In genomic region chr16:26248939-26249338, GRCm38 (mm10) we compare ENCODE assay signal across 16 mouse cellular contexts.
DNase-seq lines count a peak whose midpoint lies in the region; ATAC-seq and TF ChIP-seq lines count a peak whose summit lies in the region.
"Had no signal": no experiment of that assay in that cellular context is flagged by ENCODE, and none has a peak within 500 bp of the region (broad histone marks: within the 10 kb centered on the region; RNA-seq: fewer than 3 reads in every experiment).

No protein-coding gene starts in this region.

- H3K4me1 ChIP-seq in kidney, adult 2 months (ENCODE audit: control insufficient read depth, insufficient read depth, low read length) = peaks cover 11% of the 10 kb centered on the region; the same call in 1 of the 2 replicates
- H3K4me1 ChIP-seq in lung, embryonic 14.5 days (ENCODE audit: insufficient read depth) = 0 out of 2 replicates have a peak, but pooled peaks cover 2% of the 10 kb centered on the region
- H3K4me1 ChIP-seq: forebrain, embryonic 15.5 days; hindbrain, embryonic 15.5 days had no signal

- in situ Hi-C loops in Patski (cut with MboI; ENCODE audit: low pct_unique_long_range_greater_than_20kb) = loop anchor here (25.0 kb wide), 1 partner anchor 713 kb away; no protein-coding TSS in a partner anchor

- H3K27ac ChIP-seq in kidney, adult 2 months (ENCODE audit: insufficient read depth, low read depth, low read length) = peak overlapping the region; percentile 45
- H3K27ac ChIP-seq in lung, embryonic 14.5 days (ENCODE audit: low read depth) = no peak overlapping the region
- H3K27ac ChIP-seq: forebrain, embryonic 15.5 days; hindbrain, embryonic 15.5 days had no signal

- H3K9ac ChIP-seq in lung, embryonic 14.5 days = no peak overlapping the region
- H3K9ac ChIP-seq: forebrain, embryonic 15.5 days; heart, embryonic 12.5 days; hindbrain, embryonic 15.5 days had no signal

- no peak overlapping the region for H3K4me3 ChIP-seq in kidney, adult 2 months (ENCODE audit: insufficient read depth, low read depth, low read length)
- no peak overlapping the region for H3K4me3 ChIP-seq in lung, embryonic 14.5 days (ENCODE audit: low read depth, low read length)
- H3K4me3 ChIP-seq: forebrain, embryonic 15.5 days; heart, embryonic 12.5 days; hindbrain, embryonic 15.5 days had no signal

- no peak for DNase-seq in kidney, adult 2 months
- DNase-seq in kidney, adult 11 months = no peak
- no peak for DNase-seq in lung, embryonic 14.5 days
- no peak for DNase-seq in lung, postnatal 10 days
- no peak for DNase-seq in Patski (ENCODE audit: low read depth, low spot score)
- no peak for DNase-seq in heart, postnatal 25 days (ENCODE audit: low spot score)
- no peak for DNase-seq in neural tube, embryonic 10.5 days (ENCODE audit: extremely low spot score, low spot score)
- DNase-seq: adrenal gland, postnatal 10 days; cerebellum, adult 11-12 months; cerebellum, adult 9-10 months; cerebellum, postnatal 25 days; gastrocnemius, postnatal 14 days; heart, postnatal 36 days had no signal

- no peaks in the 10 kb centered on the region for H3K27me3 ChIP-seq in kidney, adult 2 months (replicated peaks; ENCODE audit: control insufficient read depth, insufficient read depth, low read length)
- H3K27me3 ChIP-seq in lung, embryonic 14.5 days (ENCODE audit: insufficient read depth, low read length) = no peaks in the 10 kb centered on the region
- H3K27me3 ChIP-seq in Patski = no peaks in the 10 kb centered on the region
- H3K27me3 ChIP-seq: forebrain, embryonic 15.5 days; heart, embryonic 12.5 days; hindbrain, embryonic 15.5 days had no signal

- no peaks in the 10 kb centered on the region for H3K9me3 ChIP-seq in lung, embryonic 14.5 days (ENCODE audit: low read depth, low read length)
- H3K9me3 ChIP-seq: forebrain, embryonic 15.5 days; heart, embryonic 12.5 days; hindbrain, embryonic 15.5 days had no signal

- 0 out of 2 replicates have a peak, but pooled peaks have one; percentile 24 for ATAC-seq in lung, embryonic 14.5 days (ENCODE audit: insufficient read depth)
- peak; percentile 49 for ATAC-seq in Patski
- ATAC-seq: forebrain, embryonic 15.5 days had no signal

- TF ChIP-seq POLR2A in kidney, adult 2 months (IDR thresholded peaks at IDR 0.05; ENCODE audit: low read depth, low read length) = no peak

- intact Hi-C loops in heart, postnatal 25 days (cut with DNase I) = no loop called here

- TF ChIP-seq CTCF in kidney, adult 2 months (conservative IDR thresholded peaks at IDR 0.05; ENCODE audit: insufficient read depth, insufficient read length, low read depth, low read length) = no peak
- no peak for TF ChIP-seq CTCF in lung, embryonic 14.5 days (IDR thresholded peaks at IDR 0.05; ENCODE audit: low read depth)
- no peak for TF ChIP-seq CTCF in Patski (IDR thresholded peaks at IDR 0.05)

- POLR2A ChIA-PET in Patski (lab: Charles Lee) = no interaction called here

- no peak overlapping the region for H3K4me2 ChIP-seq in lung, embryonic 14.5 days
- H3K4me2 ChIP-seq: forebrain, embryonic 15.5 days; heart, embryonic 12.5 days; hindbrain, embryonic 15.5 days had no signal

- CTCF ChIA-PET in Patski (lab: Charles Lee) = interaction anchor here (1.0 to 1.8 kb wide), 5 partner anchors 12 to 285 kb away, joined by 3 to 8 read pairs (median 3); no protein-coding TSS in a partner anchor

- no peaks in the 10 kb centered on the region for H3K36me3 ChIP-seq in kidney, adult 2 months (ENCODE audit: control insufficient read depth, insufficient read depth, low read length)
- no peaks in the 10 kb centered on the region for H3K36me3 ChIP-seq in lung, embryonic 14.5 days (ENCODE audit: insufficient read depth)
- H3K36me3 ChIP-seq: forebrain, embryonic 15.5 days; heart, embryonic 12.5 days; hindbrain, embryonic 15.5 days had no signal
